Mouse (Mus musculus) CD8-positive naive resting alpha-beta T cell, adult 57 days (primary cell): ENCODE measurements around the gene Ufsp1. TPM values are rescaled to one million over a fixed set of nuclear protein-coding genes. Genes with fewer than 3 reads are reported as not detected.

ENCODE experiments used
- total RNA-seq: library from RNA; stranded (reverse); gene quantifications from one replicate; pipeline ENCODE4 v1.2.4, GENCODE M21; 2023

The Ufsp1 gene
- 0.86 TPM for total RNA-seq

DNA sequence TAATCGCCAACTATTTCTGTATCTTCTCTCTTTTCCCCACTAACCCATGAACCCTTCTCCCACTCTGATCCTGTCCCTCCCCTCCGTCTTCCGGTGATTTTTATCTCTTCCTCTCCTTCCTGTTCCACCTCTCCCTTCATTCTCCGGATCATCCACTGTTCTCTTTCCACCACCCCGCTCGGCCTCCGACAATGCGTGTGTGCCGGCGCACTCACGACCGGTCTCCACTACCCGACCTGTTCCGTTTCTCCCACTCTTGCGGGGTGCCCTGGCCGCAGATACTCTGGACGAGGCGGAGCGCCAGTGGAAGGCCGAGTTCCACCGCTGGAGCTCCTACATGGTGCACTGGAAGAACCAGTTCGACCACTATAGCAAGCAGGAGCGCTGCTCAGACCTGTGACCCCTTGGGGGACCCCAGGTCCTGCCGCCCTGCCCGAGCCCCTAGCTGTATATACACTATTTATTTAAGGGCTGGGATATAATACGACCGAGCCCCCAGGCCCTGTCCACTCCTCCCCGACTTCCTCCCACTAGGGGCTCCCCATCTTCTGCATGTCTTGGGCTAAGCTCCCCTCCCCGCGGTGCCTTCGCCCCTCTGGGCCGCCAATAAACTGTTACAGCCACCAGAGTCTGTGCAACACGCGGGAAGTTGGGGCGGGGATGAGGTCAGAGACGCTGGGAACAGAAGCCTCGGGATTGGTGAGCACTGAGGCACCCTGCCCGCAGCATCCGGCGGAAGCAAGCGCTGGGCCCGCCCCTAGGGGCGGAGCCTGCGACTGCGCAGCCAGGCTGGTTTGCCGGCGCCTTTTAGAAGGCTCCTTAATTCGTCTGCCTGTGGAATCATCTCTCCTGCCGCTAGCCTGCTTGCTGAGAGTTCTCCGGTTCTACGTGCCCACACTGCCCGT, at the start of gene Ufsp1:
Ufsp1 (plus strand) TSS at position 791 of the 905 bp plus-strand sequence.

DNA sequence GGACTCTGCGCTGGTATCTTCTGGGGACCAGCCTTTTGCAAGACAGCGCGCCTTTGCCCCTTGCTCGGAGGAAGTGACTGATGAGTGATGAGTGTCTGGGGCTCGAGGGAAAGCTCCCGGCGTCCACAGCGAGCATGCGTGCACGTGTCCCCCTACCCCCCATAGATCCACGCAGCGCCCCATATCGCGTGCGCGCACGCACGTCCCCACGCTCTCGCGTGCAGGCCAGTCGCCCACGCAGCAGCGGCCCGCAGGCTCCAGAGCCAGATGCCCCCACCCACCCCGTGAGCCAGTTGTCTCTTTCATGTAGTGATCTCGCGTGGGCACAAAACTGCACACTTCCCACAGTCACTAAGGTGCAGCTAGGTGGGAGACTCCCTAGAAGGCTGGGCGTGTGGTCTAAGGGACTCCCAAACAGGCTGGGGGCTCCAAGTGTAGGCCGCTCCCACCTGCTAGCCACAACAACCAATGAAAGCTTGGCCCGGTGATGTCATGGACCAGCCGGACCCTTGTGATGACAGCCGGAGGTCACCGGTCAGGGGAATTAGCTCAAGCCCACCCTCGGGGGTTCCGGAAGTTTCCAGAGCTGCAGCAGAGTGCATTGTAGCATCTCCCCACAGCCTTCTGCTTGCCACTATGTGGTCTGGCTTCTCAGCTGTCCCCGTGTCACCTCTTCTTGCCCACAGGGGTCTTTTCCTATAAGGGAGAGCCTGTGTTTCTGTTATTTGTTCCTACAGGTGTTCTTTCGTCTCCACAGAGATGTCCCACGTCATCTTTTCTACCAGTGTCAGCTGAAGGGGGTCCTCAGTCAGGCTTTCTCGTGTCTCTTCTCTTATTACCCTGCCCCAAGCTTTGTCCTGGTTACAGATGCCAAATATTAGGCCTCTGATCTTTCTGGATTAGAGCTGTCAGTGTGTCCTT, 7.1 kb upstream of the Ufsp1 start, which contains the start of gene Ache:
Ache (plus strand) TSS at position 488 of the 921 bp plus-strand sequence.

GRCm38 (mm10) chr5:137307071-137307912, 12.9 kb downstream of the Ufsp1 start, which contains the start of gene Srrt:
Gene Srrt, minus strand, starts transcription at chr5:137307674.

GRCm38 (mm10) chr5:137314193-137315083, 20.0 kb downstream of the Ufsp1 start, which contains the start of gene Trip6:
Gene Trip6, minus strand, starts transcription at chr5:137314404.

GRCm38 (mm10) chr5:137333512-137334174, 39.2 kb downstream of the Ufsp1 start, which contains the start of gene Slc12a9:
Gene Slc12a9, minus strand, starts transcription at chr5:137333597.

Other genes with a start within 250 kb of the Ufsp1 start
- 25.9 TPM for gene Ap1s1, start 248.5 kb upstream of the Ufsp1 start, total RNA-seq
- gene Serpine1, start 222.4 kb upstream of the Ufsp1 start, total RNA-seq: not detected
- 87.5 TPM for gene Trim56, start 178.4 kb upstream of the Ufsp1 start, total RNA-seq
- gene Muc3, start 145.3 kb upstream of the Ufsp1 start, total RNA-seq: not detected
- gene Muc3a, start 82.2 kb upstream of the Ufsp1 start, total RNA-seq: 3.5 TPM
- gene Ache, start 7.1 kb upstream of the Ufsp1 start, total RNA-seq: 0.80 TPM
- 437 TPM for gene Srrt, start 13.0 kb downstream of the Ufsp1 start, total RNA-seq
- gene Trip6, start 19.8 kb downstream of the Ufsp1 start, total RNA-seq: 7.5 TPM
- 16.9 TPM for gene Slc12a9, start 39.0 kb downstream of the Ufsp1 start, total RNA-seq
- 0.21 TPM for gene Ephb4, start 55.5 kb downstream of the Ufsp1 start, total RNA-seq
- gene Zan, start 182.4 kb downstream of the Ufsp1 start, total RNA-seq: 0.03 TPM
- gene Pop7, start 207.9 kb downstream of the Ufsp1 start, total RNA-seq: 30.3 TPM
- gene Gigyf1, start 223.9 kb downstream of the Ufsp1 start, total RNA-seq: 92.9 TPM
- not detected for gene Epo, start 238.6 kb downstream of the Ufsp1 start, total RNA-seq
- gene Gnb2, start 238.9 kb downstream of the Ufsp1 start, total RNA-seq: 300 TPM